Mouse (Mus musculus) stomach, embryonic 16.5 days (tissue): ENCODE results near the gene Il5ra. TPM values are rescaled to one million over a fixed set of nuclear protein-coding genes. Genes with fewer than 3 reads are reported as not detected.

Experiments used
- ATAC-seq: fragments of 200-750 bp; cut with Nextera tagmentation; 2 replicates; pipeline ENCODE4 v1.8.0; 2017; ENCODE audit warnings: moderate number of reproducible peaks, moderate TSS enrichment; ENCODE audit not compliant: insufficient read depth, low FRiP score
- H3K27ac ChIP-seq: fragments of 300-500 bp; sonication (generic); 2 replicates; pipeline ENCODE4 v1.5.1; 2014; ENCODE audit warnings: low read length
- H3K27me3 ChIP-seq: fragments of 300-500 bp; sonication (generic); 2 replicates; pipeline ENCODE4 v1.6.1; 2014; ENCODE audit warnings: low read length, control low read depth, mixed read lengths; ENCODE audit not compliant: control insufficient read depth, insufficient read depth
- H3K36me3 ChIP-seq: fragments of 300-500 bp; sonication (generic); 2 replicates; pipeline ENCODE4 v1.6.1; 2014; ENCODE audit warnings: low read length; ENCODE audit not compliant: control insufficient read depth, insufficient read depth
- H3K4me1 ChIP-seq: fragments of 300-500 bp; sonication (generic); 2 replicates; pipeline ENCODE4 v1.6.1; 2014; ENCODE audit warnings: low read length, control low read depth, mixed read lengths; ENCODE audit not compliant: control insufficient read depth, insufficient read depth
- H3K4me2 ChIP-seq: fragments of 300-500 bp; sonication (generic); 2 replicates; pipeline ENCODE4 v1.6.1; 2014; ENCODE audit warnings: low read depth, low read length, mixed read lengths
- H3K4me3 ChIP-seq: fragments of 300-500 bp; sonication (generic); replicated peaks from 2 replicates; pipeline ENCODE4 v1.5.1; 2014; ENCODE audit warnings: mild to moderate bottlenecking, low read length
- H3K9ac ChIP-seq: fragments of 300-500 bp; sonication (generic); 2 replicates; pipeline ENCODE4 v1.6.1; 2014; ENCODE audit warnings: low read length
- H3K9me3 ChIP-seq: fragments of 300-500 bp; sonication (generic); replicated peaks from 2 replicates; pipeline ENCODE4 v1.6.1; 2016; ENCODE audit warnings: low read length, control low read depth; ENCODE audit not compliant: control insufficient read depth
- WGBS: fragments of 180-500 bp; shearing (Covaris S2); extraction: QIAGEN DNeasy Blood & Tissue Kit; methylation state at CpG from one replicate; pipeline ENCODE4 v1.1.7; 2014; 5-methylcytosine and 5-hydroxymethylcytosine counted together
- polyA plus RNA-seq: library from polyadenylated mRNA; unstranded; fragments of >200 nt; fragmentation: Nextera tagmentation; extraction: Ambion mirVana; gene quantifications from 2 replicates; pipeline ENCODE4 v1.2.1, GENCODE M21; 2015

Il5ra gene
- polyA plus RNA-seq, 1 experiment from 2014 or later = 0.13 TPM

GRCm38 (mm10) chr6:106705506-106706035 is 43.3 kb downstream of the Il5ra start:
- H3K4me2 ChIP-seq = no peak overlapping the region
- H3K9me3 ChIP-seq = no peaks in the 10 kb centered on the region
- WGBS = 39% methylated on average over 3 of the region's 3 CpGs
- ATAC-seq = no peak
- H3K36me3 ChIP-seq = no peaks in the 10 kb centered on the region
- no peak overlapping the region for H3K27ac ChIP-seq
- H3K27me3 ChIP-seq = no peaks in the 10 kb centered on the region
- H3K4me1 ChIP-seq = no peaks in the 10 kb centered on the region
- no peak overlapping the region for H3K4me3 ChIP-seq
- no peak overlapping the region for H3K9ac ChIP-seq

DNA sequence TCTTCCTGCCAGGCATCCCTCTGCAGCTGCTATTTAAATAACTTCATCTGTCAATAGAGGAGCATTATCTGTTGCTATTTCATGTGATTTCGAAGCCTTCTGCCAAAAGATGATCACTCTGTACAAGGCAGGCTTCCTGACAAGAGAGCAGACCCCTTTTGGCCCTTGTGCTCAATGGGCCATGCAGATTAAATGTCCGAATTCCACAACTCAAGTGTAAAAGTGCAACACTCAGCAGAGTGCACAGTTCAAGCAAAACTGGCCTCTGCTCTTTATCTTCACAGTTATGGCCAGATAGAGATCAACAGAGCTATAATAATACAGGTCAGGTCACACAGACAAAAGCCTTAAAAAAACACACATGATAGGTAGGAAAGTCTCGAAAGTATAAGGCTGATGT is 46.9 kb downstream of the Il5ra start:
- no peaks in the 10 kb centered on the region for H3K4me1 ChIP-seq
- H3K4me2 ChIP-seq = no peak overlapping the region
- H3K27ac ChIP-seq = no peak overlapping the region
- H3K9me3 ChIP-seq = no peaks in the 10 kb centered on the region
- no peak overlapping the region for H3K9ac ChIP-seq
- H3K36me3 ChIP-seq = no peaks in the 10 kb centered on the region
- H3K27me3 ChIP-seq = no peaks in the 10 kb centered on the region
- no peak for ATAC-seq
- no peak overlapping the region for H3K4me3 ChIP-seq
- 57% methylated on average over 3 of the region's 3 CpGs for WGBS

DNA sequence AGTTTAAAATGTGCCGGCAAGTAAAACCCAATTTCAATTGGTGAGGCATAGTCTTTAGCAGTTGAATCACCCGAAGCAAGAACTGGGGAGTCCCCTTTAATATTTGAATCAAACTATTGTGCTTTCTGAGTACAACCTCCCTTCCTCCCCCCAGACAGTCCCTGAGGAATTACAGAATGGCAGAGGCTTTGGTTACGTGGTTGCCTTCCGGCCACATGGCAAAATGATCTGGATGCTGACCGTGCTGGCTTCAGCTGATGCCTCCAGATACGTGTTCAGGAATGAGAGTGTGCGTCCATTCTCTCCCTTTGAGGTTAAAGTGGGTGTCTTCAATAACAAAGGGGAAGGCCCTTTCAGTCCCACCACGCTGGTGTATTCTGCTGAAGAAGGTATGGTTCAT is 73.3 kb downstream of the Il5ra start:
- Histone ChIP-seq H3K9me3 (no peaks in the 10 kb centered on the region), H3K36me3 (no peaks in the 10 kb centered on the region), H3K4me3 (no peak overlapping the region), H3K4me2 (no peak overlapping the region), H3K9ac (no peak overlapping the region), H3K27me3 (no peaks in the 10 kb centered on the region), H3K27ac (no peak overlapping the region), H3K4me1 (no peaks in the 10 kb centered on the region)
- WGBS = 84% methylated on average over 8 of the region's 8 CpGs
- no peak for ATAC-seq

DNA sequence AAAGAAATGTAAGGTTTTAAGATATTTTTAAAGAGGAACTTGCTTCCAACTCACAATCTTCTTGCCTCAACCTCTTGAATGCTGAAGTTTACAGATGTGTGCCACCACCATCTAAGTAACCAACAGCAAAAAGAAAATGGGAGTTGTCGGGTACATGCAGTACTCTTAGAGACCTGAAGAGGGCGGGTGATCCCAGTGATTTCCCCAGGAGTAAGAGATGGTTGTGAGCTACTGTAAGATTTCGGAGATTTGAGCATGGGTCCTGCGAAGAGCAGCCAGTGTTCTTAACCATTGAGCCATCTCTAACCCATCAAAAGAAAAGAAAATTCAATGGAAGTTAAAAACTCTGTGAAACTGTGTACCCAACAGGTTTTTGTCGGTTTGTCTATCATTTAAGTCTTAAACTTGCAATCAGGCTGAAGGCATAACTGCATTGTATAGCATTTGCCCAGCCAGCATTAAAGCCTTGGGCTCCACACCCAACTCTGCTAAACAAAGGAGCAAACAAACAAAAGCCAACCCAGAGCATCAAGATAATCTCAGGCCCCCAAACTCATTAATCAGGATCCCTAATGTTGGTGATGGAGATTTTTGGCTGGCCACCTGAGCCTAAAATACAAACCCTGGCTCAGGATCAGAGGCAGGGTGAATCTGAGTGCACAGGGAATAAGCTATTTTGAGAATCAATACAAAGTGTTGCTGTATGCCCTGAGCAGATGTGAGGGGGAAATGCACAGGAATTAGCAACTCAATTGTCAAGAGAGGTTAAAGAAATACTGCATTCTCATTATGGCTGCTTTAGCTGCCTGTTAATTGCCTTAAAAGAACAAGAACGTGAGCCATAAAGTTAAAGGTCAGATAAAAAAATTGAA is 84.8 kb downstream of the Il5ra start:
- 37% methylated on average over 6 of the region's 6 CpGs for WGBS
- ATAC-seq = no peak
- Histone ChIP-seq H3K36me3 (no peaks in the 10 kb centered on the region), H3K27me3 (no peaks in the 10 kb centered on the region), H3K4me3 (no peak overlapping the region), H3K4me1 (no peaks in the 10 kb centered on the region), H3K27ac (no peak overlapping the region), H3K9me3 (no peaks in the 10 kb centered on the region), H3K4me2 (no peak overlapping the region), H3K9ac (no peak overlapping the region)

Other genes starting within 250 kb of the Il5ra start
- 55.1 and 59.9 TPM in 2 replicates for gene Trnt1, start 20.1 kb upstream of the Il5ra start, polyA plus RNA-seq
- 41.7 and 42.8 TPM in 2 replicates for gene Crbn, start 51.0 kb upstream of the Il5ra start, polyA plus RNA-seq